Mouse (Mus musculus): ENCODE measurements at regions not wholly inside any gene's neighbourhood (a gene's known extent, or its start where the extent isn't known, plus 50 kb on each side); places are given as distances from the start of the nearest gene placed in this dataset.

- no peaks in the 10 kb centered on the region for H3K4me1 ChIP-seq (ENCODE audit: control insufficient read depth, insufficient read depth, insufficient read length, low read length)
- H3K36me3 ChIP-seq (ENCODE audit: control insufficient read depth, insufficient read depth, low read length): no peaks in the 10 kb centered on the region
- H3K27me3 ChIP-seq (ENCODE audit: control insufficient read depth, insufficient read depth, low read length): no peaks in the 10 kb centered on the region
- no peak overlapping the region for H3K4me3 ChIP-seq (ENCODE audit: low read depth, low read length)
- no peak overlapping the region for H3K27ac ChIP-seq (ENCODE audit: insufficient read depth, low read depth, low read length)
- no peak for TF ChIP-seq CTCF (IDR thresholded peaks at IDR 0.05; ENCODE audit: extremely low read depth, insufficient read length, insufficient replicate concordance, low read depth, low read length)
- no peak for TF ChIP-seq POLR2A (IDR thresholded peaks at IDR 0.05; ENCODE audit: low read depth, low read length)
- WGBS: 47% methylated on average over 6 of the region's 6 CpGs
Observed at GRCm38 (mm10) chr1:154018241-154018640, 118.2 kb upstream of the Teddm2 start.

DNA sequence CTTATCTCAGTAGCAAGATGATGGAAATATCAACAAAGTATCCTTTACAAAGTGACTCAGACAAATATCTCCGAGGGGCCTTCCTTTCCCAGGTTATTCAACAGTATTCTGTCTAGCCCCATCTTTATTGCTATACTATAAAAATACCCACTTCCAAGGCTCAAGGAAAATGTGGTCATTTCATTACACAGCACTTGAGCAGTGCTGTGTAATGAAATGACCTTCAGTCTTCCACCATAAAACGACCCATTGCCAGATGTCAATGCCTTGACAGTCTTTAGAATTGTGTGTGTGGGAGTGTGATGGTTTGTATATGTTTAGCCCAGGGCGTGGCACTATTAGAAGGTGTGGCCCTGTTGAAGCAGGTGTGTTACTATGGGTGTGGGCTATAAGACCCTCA is 124.3 kb upstream of the Teddm2 start:
- TF ChIP-seq CTCF (IDR thresholded peaks at IDR 0.05; ENCODE audit: extremely low read depth, insufficient read length, insufficient replicate concordance, low read depth, low read length): no peak
- no peak for TF ChIP-seq POLR2A (IDR thresholded peaks at IDR 0.05; ENCODE audit: low read depth, low read length)

GRCm38 (mm10) chr1:154027303-154027702 is 127.3 kb upstream of the Teddm2 start:
- Histone ChIP-seq H3K4me3 (ENCODE audit: low read depth, low read length) (no peak overlapping the region), H3K4me1 (ENCODE audit: control insufficient read depth, insufficient read depth, insufficient read length, low read length) (no peaks in the 10 kb centered on the region), H3K36me3 (ENCODE audit: control insufficient read depth, insufficient read depth, low read length) (no peaks in the 10 kb centered on the region), H3K27me3 (ENCODE audit: control insufficient read depth, insufficient read depth, low read length) (no peaks in the 10 kb centered on the region), H3K27ac (ENCODE audit: insufficient read depth, low read depth, low read length) (no peak overlapping the region)
- WGBS: 80% methylated on average over 4 of the region's 4 CpGs
- TF ChIP-seq POLR2A (IDR thresholded peaks at IDR 0.05; ENCODE audit: low read depth, low read length) (no peak), CTCF (IDR thresholded peaks at IDR 0.05; ENCODE audit: extremely low read depth, insufficient read length, insufficient replicate concordance, low read depth, low read length) (no peak)

More for the DNA sequence above, 124.3 kb upstream of the Teddm2 start:
- WGBS: 56% methylated on average over 3 of the region's 3 CpGs
- Histone ChIP-seq H3K4me3 (ENCODE audit: low read depth, low read length) (no peak overlapping the region), H3K36me3 (ENCODE audit: control insufficient read depth, insufficient read depth, low read length) (no peaks in the 10 kb centered on the region), H3K4me1 (ENCODE audit: control insufficient read depth, insufficient read depth, insufficient read length, low read length) (no peaks in the 10 kb centered on the region), H3K27ac (ENCODE audit: insufficient read depth, low read depth, low read length) (no peak overlapping the region), H3K27me3 (ENCODE audit: control insufficient read depth, insufficient read depth, low read length) (no peaks in the 10 kb centered on the region)

GRCm38 (mm10) chr1:154029826-154030225 is 129.8 kb upstream of the Teddm2 start:
- no peak for TF ChIP-seq CTCF (IDR thresholded peaks at IDR 0.05; ENCODE audit: extremely low read depth, insufficient read length, insufficient replicate concordance, low read depth, low read length)
- TF ChIP-seq POLR2A (IDR thresholded peaks at IDR 0.05; ENCODE audit: low read depth, low read length): no peak
- WGBS: 76% methylated on average over 3 of the region's 3 CpGs
- peaks cover 13% of the 10 kb centered on the region for H3K4me1 ChIP-seq (ENCODE audit: control insufficient read depth, insufficient read depth, insufficient read length, low read length)
- no peak overlapping the region for H3K27ac ChIP-seq (ENCODE audit: insufficient read depth, low read depth, low read length)
- no peaks in the 10 kb centered on the region for H3K36me3 ChIP-seq (ENCODE audit: control insufficient read depth, insufficient read depth, low read length)
- no peak overlapping the region for H3K4me3 ChIP-seq (ENCODE audit: low read depth, low read length)
- H3K27me3 ChIP-seq (ENCODE audit: control insufficient read depth, insufficient read depth, low read length): no peaks in the 10 kb centered on the region

DNA sequence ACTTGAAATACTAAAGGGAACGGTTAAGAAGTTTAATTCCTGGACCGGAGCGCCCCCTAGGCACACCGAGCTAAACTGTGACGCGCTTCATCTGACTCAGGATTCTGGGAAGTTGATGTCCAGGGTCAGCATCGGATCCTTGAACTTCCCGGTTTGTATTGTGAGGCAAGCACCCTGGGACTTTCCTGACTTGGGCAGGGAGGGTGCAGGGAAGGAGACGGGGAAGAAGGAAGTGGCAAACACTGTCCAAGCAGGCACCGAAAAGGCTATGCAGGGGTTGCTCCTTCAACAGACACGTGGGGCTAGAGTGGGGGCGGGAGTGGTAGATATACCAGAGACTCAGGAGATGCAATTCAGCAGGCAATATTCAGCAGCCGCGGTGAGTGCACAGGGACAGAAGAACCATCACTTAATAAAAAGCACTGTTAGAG is 132.7 kb upstream of the Teddm2 start:
- peaks cover 18% of the 10 kb centered on the region for H3K4me1 ChIP-seq (ENCODE audit: control insufficient read depth, insufficient read depth, insufficient read length, low read length)
- H3K27ac ChIP-seq (ENCODE audit: insufficient read depth, low read depth, low read length): 0 out of 2 replicates have a peak overlapping the region, but pooled peaks have one; percentile 5
- no peaks in the 10 kb centered on the region for H3K27me3 ChIP-seq (ENCODE audit: control insufficient read depth, insufficient read depth, low read length)
- H3K4me3 ChIP-seq (ENCODE audit: low read depth, low read length): no peak overlapping the region
- H3K36me3 ChIP-seq (ENCODE audit: control insufficient read depth, insufficient read depth, low read length): no peaks in the 10 kb centered on the region
- WGBS: 3% methylated on average over 14 of the region's 14 CpGs
- TF ChIP-seq POLR2A (IDR thresholded peaks at IDR 0.05; ENCODE audit: low read depth, low read length) (no peak), CTCF (IDR thresholded peaks at IDR 0.05; ENCODE audit: extremely low read depth, insufficient read length, insufficient replicate concordance, low read depth, low read length) (peak; percentile 67; the same call in 1 of the 2 replicates)

DNA sequence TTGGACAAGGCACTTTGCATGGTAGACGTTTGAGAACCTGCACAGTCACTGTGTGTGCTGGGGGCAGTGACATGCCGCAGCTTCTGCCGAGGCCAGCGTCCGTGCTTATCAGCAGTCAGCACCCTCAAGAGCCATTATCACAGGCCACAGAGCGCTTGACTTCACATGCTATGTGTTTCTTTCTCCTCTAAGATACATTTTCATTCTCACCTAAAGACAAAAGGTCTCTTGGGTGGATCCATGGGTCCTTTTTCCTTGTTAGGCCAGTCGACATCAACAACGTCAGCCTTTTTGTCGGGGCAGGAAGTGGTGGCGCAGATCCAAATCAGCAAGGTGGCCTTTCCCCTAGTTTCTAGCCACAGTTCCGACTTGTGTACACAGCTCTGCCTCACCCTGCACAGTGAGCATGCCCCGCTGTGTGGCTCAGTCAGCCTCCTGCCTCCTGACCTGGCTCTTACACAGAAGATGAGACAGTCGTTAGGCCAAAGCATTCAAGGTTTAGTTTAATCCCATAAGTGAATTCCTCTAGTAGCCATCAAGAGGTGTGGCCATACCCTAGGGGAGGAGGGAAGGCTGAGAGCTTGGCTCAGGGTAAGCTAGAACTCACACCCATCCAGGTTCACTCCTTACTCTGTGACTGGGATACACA is 134.1 kb upstream of the Teddm2 start:
- Histone ChIP-seq H3K27me3 (ENCODE audit: control insufficient read depth, insufficient read depth, low read length) (no peaks in the 10 kb centered on the region), H3K27ac (ENCODE audit: insufficient read depth, low read depth, low read length) (peak overlapping the region; percentile 34), H3K36me3 (ENCODE audit: control insufficient read depth, insufficient read depth, low read length) (no peaks in the 10 kb centered on the region), H3K4me3 (ENCODE audit: low read depth, low read length) (no peak overlapping the region), H3K4me1 (ENCODE audit: control insufficient read depth, insufficient read depth, insufficient read length, low read length) (peaks cover 18% of the 10 kb centered on the region)
- TF ChIP-seq POLR2A (IDR thresholded peaks at IDR 0.05; ENCODE audit: low read depth, low read length) (no peak), CTCF (IDR thresholded peaks at IDR 0.05; ENCODE audit: extremely low read depth, insufficient read length, insufficient replicate concordance, low read depth, low read length) (no peak)
- 15% methylated on average over 13 of the region's 13 CpGs for WGBS

DNA sequence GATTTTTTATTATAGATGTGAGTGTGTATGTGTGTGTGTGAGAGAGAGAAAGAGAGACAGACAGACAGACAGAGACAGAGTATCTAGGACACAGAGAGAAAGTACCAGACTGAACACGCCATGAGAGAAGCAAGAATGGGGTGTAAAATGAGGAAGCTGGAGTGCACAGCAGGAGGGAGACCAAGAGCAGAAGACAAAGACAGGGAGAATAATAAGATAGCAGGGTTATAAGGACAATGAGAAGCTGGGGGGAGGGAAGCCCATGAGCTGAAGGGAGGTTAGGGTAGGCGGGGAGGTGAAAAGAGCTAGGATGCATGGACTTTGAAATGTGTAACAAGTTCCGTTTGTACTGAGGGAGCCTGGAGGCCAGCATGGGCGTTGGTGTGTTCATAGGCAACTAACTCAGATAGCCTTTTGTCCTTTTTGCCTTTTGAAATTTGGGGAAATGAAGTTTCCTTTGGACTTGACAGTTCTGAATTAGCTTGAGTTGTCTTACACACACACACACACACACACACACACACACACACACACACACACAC is 136.8 kb upstream of the Teddm2 start:
- 35% methylated on average over 4 of the region's 4 CpGs for WGBS
- H3K4me1 ChIP-seq (ENCODE audit: control insufficient read depth, insufficient read depth, insufficient read length, low read length): peaks cover 18% of the 10 kb centered on the region

More for the DNA sequence above, 136.8 kb upstream of the Teddm2 start:
- no peaks in the 10 kb centered on the region for H3K27me3 ChIP-seq (ENCODE audit: control insufficient read depth, insufficient read depth, low read length)
- H3K36me3 ChIP-seq (ENCODE audit: control insufficient read depth, insufficient read depth, low read length): no peaks in the 10 kb centered on the region
- no peak overlapping the region for H3K4me3 ChIP-seq (ENCODE audit: low read depth, low read length)
- no peak for TF ChIP-seq POLR2A (IDR thresholded peaks at IDR 0.05; ENCODE audit: low read depth, low read length)
- no peak for TF ChIP-seq CTCF (IDR thresholded peaks at IDR 0.05; ENCODE audit: extremely low read depth, insufficient read length, insufficient replicate concordance, low read depth, low read length)
- no peak overlapping the region for H3K27ac ChIP-seq (ENCODE audit: insufficient read depth, low read depth, low read length)

Measured in small intestine, adult 2 months (tissue).